Mouse (Mus musculus): Measurements from ENCODE around the gene Cacna1d.

DNA sequence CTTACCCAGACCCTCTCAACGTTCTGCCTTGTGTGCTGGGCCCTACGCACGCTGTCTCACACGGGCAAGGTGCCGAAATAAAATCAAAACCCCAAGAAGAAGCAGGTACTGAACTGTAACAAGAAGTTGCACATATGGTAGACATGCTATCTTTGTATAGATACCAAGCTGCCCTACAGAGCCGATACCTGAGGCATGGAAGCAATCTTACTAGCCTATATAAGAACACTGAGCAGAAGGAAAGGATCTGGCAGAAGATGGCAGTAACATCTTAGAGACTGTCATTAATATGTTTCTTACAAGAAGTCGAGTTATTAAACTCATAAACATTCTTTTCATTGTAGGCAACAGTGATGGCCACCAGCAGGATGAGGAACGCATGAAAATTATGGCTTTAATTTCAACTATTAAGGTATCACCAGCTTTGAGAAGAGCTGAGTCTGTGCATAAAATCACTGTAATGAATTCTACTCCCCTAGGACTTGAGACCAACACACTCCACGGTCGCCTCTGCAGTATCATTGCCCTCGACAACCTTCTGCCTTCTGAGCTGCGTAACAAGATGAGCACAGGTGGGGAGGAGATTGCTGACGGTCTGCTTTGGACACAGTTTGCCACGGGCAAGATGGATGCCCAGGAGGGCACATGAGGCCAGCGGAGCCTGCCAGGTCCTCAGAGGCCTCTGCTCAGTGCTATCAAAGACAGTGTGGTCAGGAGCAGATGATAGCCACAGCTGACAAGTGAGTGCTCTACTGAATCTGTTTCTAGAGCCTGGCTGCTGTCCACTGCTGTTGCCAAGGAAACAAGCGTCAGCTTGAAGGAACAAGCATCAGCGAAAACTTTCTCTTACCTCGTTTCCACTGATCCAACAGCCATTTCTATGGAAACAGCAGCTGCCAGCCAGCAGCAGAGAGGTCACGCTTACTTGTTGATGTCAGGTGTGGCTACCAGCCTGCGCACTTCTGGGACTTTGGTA is 327.2 kb downstream of the Cacna1d start:
- TF ChIP-seq SMC3 (IDR thresholded peaks at IDR 0.05; ENCODE audit: low read depth, low read length) (no peak), POLR2A (IDR thresholded peaks at IDR 0.05; ENCODE audit: low read depth, low read length) (no peak), MYC (IDR thresholded peaks at IDR 0.05; ENCODE audit: low read depth, low read length) (no peak), EP300 (IDR thresholded peaks at IDR 0.05; ENCODE audit: low read length) (no peak), CTCF (conservative IDR thresholded peaks at IDR 0.05 in 1 of 2, IDR thresholded peaks at IDR 0.05 in 1 of 2; ENCODE audit: low read depth in 2 of 2, low read length in 2 of 2) (no peak), MAX (IDR thresholded peaks at IDR 0.05; ENCODE audit: low read length) (no peak), TCF12 (IDR thresholded peaks at IDR 0.05; ENCODE audit: low read depth, low read length) (no peak), RCOR1 (conservative IDR thresholded peaks at IDR 0.05; ENCODE audit: low read depth, low read length) (no peak), NELFE (IDR thresholded peaks at IDR 0.05; ENCODE audit: low read depth, low read length) (no peak), HCFC1 (IDR thresholded peaks at IDR 0.05; ENCODE audit: low read depth, low read length) (no peak), POLR2AphosphoS2 (IDR thresholded peaks at IDR 0.05; ENCODE audit: low read depth, low read length) (no peak)

Data from CH12.LX (cell line).